Mouse (Mus musculus) liver, embryonic 14.5 days (tissue): ENCODE data around the gene Sema7a. TPM values are rescaled to one million over a fixed set of nuclear protein-coding genes. Genes with fewer than 3 reads are reported as not detected.

ENCODE experiments used
- ATAC-seq: fragments of 200-750 bp; cut with Nextera tagmentation; 2 replicates; pipeline ENCODE4 v1.8.0; 2017; ENCODE audit warnings: moderate number of reproducible peaks, mild to moderate bottlenecking, moderate library complexity; ENCODE audit not compliant: insufficient read depth
- DNase-seq, 3 experiments: peaks; one replicate each; pipeline ENCODE4 v3.0.0-alpha.2; 2012 to 2013; ENCODE audit warnings: low read depth in 3 of 3, low spot score in 3 of 3
- H3K27ac ChIP-seq: fragments of 300-500 bp; sonication (generic); 2 replicates; pipeline ENCODE4 v1.5.1; 2014; ENCODE audit warnings: moderate library complexity, mild to moderate bottlenecking, control low read depth, inconsistent platforms
- H3K27me3 ChIP-seq: fragments of 300-500 bp; sonication (generic); 2 replicates; pipeline ENCODE4 v1.6.1; 2014; ENCODE audit warnings: mild to moderate bottlenecking, low read length, moderate library complexity; ENCODE audit not compliant: control insufficient read depth, insufficient read depth
- H3K36me3 ChIP-seq: fragments of 300-500 bp; sonication (generic); replicated peaks from 2 replicates; pipeline ENCODE4 v1.6.1; 2014; ENCODE audit warnings: low read depth; ENCODE audit not compliant: control insufficient read depth, insufficient read depth
- H3K4me1 ChIP-seq, 2 experiments: fragments of 200-500 bp in 1 of 2; fragments of 300-500 bp in 1 of 2; sonication (generic) in 1 of 2; replicated peaks; 2 replicates each; pipeline ENCODE4 v1.6.1; 2012 to 2014; ENCODE audit warnings: antibody characterized with exemption in 1 of 2, inconsistent platforms in 1 of 2, low read length in 1 of 2; ENCODE audit not compliant: control insufficient read depth in 2 of 2, insufficient read depth in 2 of 2
- H3K4me2 ChIP-seq: fragments of 300-500 bp; sonication (generic); 2 replicates; pipeline ENCODE4 v1.6.1; 2014; ENCODE audit warnings: low read depth, mild to moderate bottlenecking, control low read depth, moderate library complexity
- H3K4me3 ChIP-seq, 2 experiments: fragments of 200-500 bp in 1 of 2; fragments of 300-500 bp in 1 of 2; sonication (generic) in 1 of 2; 2 replicates each; pipeline ENCODE4 v1.5.1; 2012 to 2014; ENCODE audit warnings: low read depth in 2 of 2, low read length in 2 of 2, mild to moderate bottlenecking in 2 of 2, control low read depth in 1 of 2, inconsistent platforms in 1 of 2, moderate library complexity in 1 of 2; ENCODE audit not compliant: insufficient read depth in 1 of 2
- H3K9ac ChIP-seq: fragments of 300-500 bp; sonication (generic); replicated peaks from 2 replicates; pipeline ENCODE4 v1.6.1; 2014; ENCODE audit warnings: mild to moderate bottlenecking, control low read depth, moderate library complexity
- H3K9me3 ChIP-seq: fragments of 300-500 bp; sonication (generic); 2 replicates; pipeline ENCODE4 v1.6.1; 2016; ENCODE audit warnings: low read length, mixed read lengths; ENCODE audit not compliant: control insufficient read depth
- CTCF ChIP-seq: IDR thresholded peaks from 2 replicates; pipeline ENCODE4 v1.5.1; 2016; ENCODE audit warnings: antibody characterized with exemption, low read depth, control low read depth
- EP300 ChIP-seq: IDR thresholded peaks from 2 replicates; pipeline ENCODE4 v1.6.1; 2016; ENCODE audit warnings: antibody characterized with exemption, low read depth
- WGBS: fragments of 180-500 bp; shearing (Covaris S2); extraction: QIAGEN DNeasy Blood & Tissue Kit; methylation state at CpG from one replicate; pipeline ENCODE4 v1.1.7; 2014; ENCODE audit not compliant: insufficient replicate concordance; 5-methylcytosine and 5-hydroxymethylcytosine counted together
- polyA plus RNA-seq, 2 experiments: library from polyadenylated mRNA; depleted of rRNA in 1 of 2; stranded (reverse) in 1 of 2; unstranded in 1 of 2; fragments of >200 nt; fragmentation: Nextera tagmentation in 1 of 2; extraction: Ambion mirVana in 1 of 2; gene quantifications; 2 replicates each; pipeline versions ENCODE4 v1.2.1 to v1.2.3; 2012 to 2014

Gene Sema7a
- polyA plus RNA-seq, 2 experiments: 0.08 TPM; not detected in 1

GRCm38 (mm10) chr9:57921491-57922060 lies 18.3 kb upstream of the Sema7a start:
- H3K9ac ChIP-seq: no peak overlapping the region
- no peaks in the 10 kb centered on the region for H3K27me3 ChIP-seq
- H3K4me1 ChIP-seq: no peaks in the 10 kb centered on the region
- 78% methylated on average over 9 of the region's 9 CpGs for WGBS
- H3K36me3 ChIP-seq: peaks cover 16% of the 10 kb centered on the region
- ATAC-seq (no peak), DNase-seq (no peak)
- H3K27ac ChIP-seq: no peak overlapping the region
- TF ChIP-seq CTCF: no peak
- TF ChIP-seq EP300: no peak
- H3K4me2 ChIP-seq: no peak overlapping the region
- H3K9me3 ChIP-seq: no peaks in the 10 kb centered on the region
- no peak overlapping the region for H3K4me3 ChIP-seq

GRCm38 (mm10) chr9:57922381-57922780 lies 17.5 kb upstream of the Sema7a start:
- H3K4me1 ChIP-seq: no peaks in the 10 kb centered on the region
- H3K9ac ChIP-seq: no peak overlapping the region
- H3K4me2 ChIP-seq: no peak overlapping the region
- WGBS: 84% methylated on average over 5 of the region's 5 CpGs
- no peak overlapping the region for H3K4me3 ChIP-seq
- no peaks in the 10 kb centered on the region for H3K9me3 ChIP-seq
- H3K27me3 ChIP-seq: no peaks in the 10 kb centered on the region
- TF ChIP-seq EP300 (no peak), CTCF (no peak)
- DNase-seq: no peak
- ATAC-seq: no peak
- H3K27ac ChIP-seq: no peak overlapping the region
- peaks cover 16% of the 10 kb centered on the region for H3K36me3 ChIP-seq

GRCm38 (mm10) chr9:57923046-57923445 lies 16.9 kb upstream of the Sema7a start:
- Histone ChIP-seq H3K4me1 (no peaks in the 10 kb centered on the region), H3K36me3 (peaks cover 16% of the 10 kb centered on the region), H3K27me3 (no peaks in the 10 kb centered on the region), H3K4me2 (no peak overlapping the region), H3K27ac (no peak overlapping the region), H3K9me3 (no peaks in the 10 kb centered on the region), H3K9ac (no peak overlapping the region), H3K4me3 (no peak overlapping the region)
- ATAC-seq (no peak), DNase-seq (no peak)
- WGBS: 77% methylated on average over 3 of the region's 3 CpGs
- no peak for TF ChIP-seq CTCF
- TF ChIP-seq EP300: no peak

GRCm38 (mm10) chr9:57931166-57931767 lies 8.6 kb upstream of the Sema7a start:
- no peak for TF ChIP-seq EP300
- no peak for TF ChIP-seq CTCF

GRCm38 (mm10) chr9:57932253-57932652 lies 7.7 kb upstream of the Sema7a start:
- H3K36me3 ChIP-seq: no peaks in the 10 kb centered on the region; the same call in 1 of the 2 replicates
- ATAC-seq: no peak
- H3K4me1 ChIP-seq: no peaks in the 10 kb centered on the region
- no peak overlapping the region for H3K4me3 ChIP-seq
- H3K9ac ChIP-seq: no peak overlapping the region
- no peak overlapping the region for H3K27ac ChIP-seq
- 45% methylated on average over 3 of the region's 3 CpGs for WGBS
- H3K4me2 ChIP-seq: no peak overlapping the region
- no peaks in the 10 kb centered on the region for H3K9me3 ChIP-seq
- no peak for DNase-seq
- no peak for TF ChIP-seq CTCF
- no peak for TF ChIP-seq EP300
- H3K27me3 ChIP-seq: no peaks in the 10 kb centered on the region

More at GRCm38 (mm10) chr9:57931166-57931767, 8.6 kb upstream of the Sema7a start:
- no peak overlapping the region for H3K4me3 ChIP-seq
- no peak for DNase-seq
- H3K9ac ChIP-seq: no peak overlapping the region
- no peaks in the 10 kb centered on the region for H3K9me3 ChIP-seq
- H3K4me2 ChIP-seq: no peak overlapping the region
- WGBS: 13% methylated on average over 5 of the region's 5 CpGs
- no peak for ATAC-seq
- H3K36me3 ChIP-seq: no peaks in the 10 kb centered on the region; the same call in 1 of the 2 replicates
- H3K27ac ChIP-seq: no peak overlapping the region
- H3K4me1 ChIP-seq: no peaks in the 10 kb centered on the region
- no peaks in the 10 kb centered on the region for H3K27me3 ChIP-seq
